Mouse (Mus musculus): ENCODE data around the gene Polr2b. TPM values are rescaled to one million over a fixed set of nuclear protein-coding genes. Genes with fewer than 3 reads are reported as not detected.

Gene Polr2b
- 67.9 TPM for polyA plus RNA-seq (2015; fragmentation: Illumina TruSeq; extraction: RNeasy Lipid Tissue Mini Kit (QIAGEN cat#74804); ENCODE audit: insufficient read depth, low replicate concordance)

GRCm38 (mm10) chr5:77309924-77310772, at the start of gene Polr2b, which contains the start of gene Noa1:
Gene Polr2b, plus strand, starts transcription at chr5:77310147.
Gene Noa1, minus strand, starts transcription at chr5:77310084.

GRCm38 (mm10) chr5:77265081-77265670, 44.8 kb upstream of the Polr2b start, which contains the start of gene Rest:
Gene Rest, plus strand, starts transcription at chr5:77265491.

Other genes with a start within 250 kb of the Polr2b start
- 22.6 TPM for gene Hopx, start 195.0 kb upstream of the Polr2b start, polyA plus RNA-seq (2015; fragmentation: Illumina TruSeq; extraction: RNeasy Lipid Tissue Mini Kit (QIAGEN cat#74804); ENCODE audit: insufficient read depth, low replicate concordance)
- not detected for gene Spink2, start 98.7 kb upstream of the Polr2b start, polyA plus RNA-seq (2015; fragmentation: Illumina TruSeq; extraction: RNeasy Lipid Tissue Mini Kit (QIAGEN cat#74804); ENCODE audit: insufficient read depth, low replicate concordance)
- 29.4 TPM for gene Rest, start 44.7 kb upstream of the Polr2b start, polyA plus RNA-seq (2015; fragmentation: Illumina TruSeq; extraction: RNeasy Lipid Tissue Mini Kit (QIAGEN cat#74804); ENCODE audit: insufficient read depth, low replicate concordance)
- gene Noa1, start 63 bp upstream of the Polr2b start, polyA plus RNA-seq (2015; fragmentation: Illumina TruSeq; extraction: RNeasy Lipid Tissue Mini Kit (QIAGEN cat#74804); ENCODE audit: insufficient read depth, low replicate concordance) = 22.9 TPM
- gene Igfbp7, start 97.9 kb downstream of the Polr2b start, polyA plus RNA-seq (2015; fragmentation: Illumina TruSeq; extraction: RNeasy Lipid Tissue Mini Kit (QIAGEN cat#74804); ENCODE audit: insufficient read depth, low replicate concordance) = 876 TPM

All from spleen, adult 10 weeks (tissue).